21 mouse cellular contexts compared by ENCODE assay signal in genomic region chr15:28131546-28131945, GRCm38 (mm10).
DNase-seq lines count a peak whose midpoint lies in the region; TF ChIP-seq lines count a peak whose summit lies in the region.
"Had no signal": no experiment of that assay in that cellular context is flagged by ENCODE, and none has a peak within 500 bp of the region (broad histone marks: within the 10 kb centered on the region; RNA-seq: fewer than 3 reads in every experiment).

No protein-coding gene starts in this region.

- TF ChIP-seq POLR2A in myocyte (IDR thresholded peaks at IDR 0.05; ENCODE audit: insufficient read length, low read depth) = no peak

- 0 out of 2 replicates have a peak, but pooled peaks cover 7% of the 10 kb centered on the region for H3K4me1 ChIP-seq in heart, embryonic 10.5 days
- H3K4me1 ChIP-seq: forebrain, embryonic 10.5 days; forebrain, embryonic 12.5 days had no signal

- H3K79me2 ChIP-seq in myocyte (ENCODE audit: control insufficient read depth, insufficient read depth) = no peaks in the 10 kb centered on the region

- H3K4me2 ChIP-seq in myocyte (ENCODE audit: low read depth) = no peak overlapping the region
- H3K4me2 ChIP-seq: embryonic facial prominence, embryonic 13.5 days; embryonic facial prominence, embryonic 15.5 days; forebrain, embryonic 12.5 days had no signal

- H3ac ChIP-seq in myocyte (ENCODE audit: control insufficient read depth, insufficient read length) = no peak overlapping the region

- WGBS in heart, embryonic 10.5 days = 77% methylated on average over 4 of the region's 4 CpGs

- no peaks in the 10 kb centered on the region for H3K27me3 ChIP-seq in heart, embryonic 10.5 days (ENCODE audit: insufficient read depth, poor library complexity, severe bottlenecking)
- H3K27me3 ChIP-seq in myocyte (ENCODE audit: control insufficient read depth, insufficient read depth, insufficient read length) = no peaks in the 10 kb centered on the region
- H3K27me3 ChIP-seq: CH12.LX; embryonic facial prominence, embryonic 13.5 days; embryonic facial prominence, embryonic 15.5 days; forebrain, embryonic 12.5 days; Patski had no signal

- DNase-seq in adrenal gland, adult 8-10 months = peak; percentile 11
- no peak for DNase-seq in adrenal gland, postnatal 10 days
- peak; percentile 64 for DNase-seq in heart, embryonic 10.5 days (ENCODE audit: low spot score)
- no peak for DNase-seq in heart, postnatal 10 days
- no peak for DNase-seq in layer of hippocampus, adult 2 months (ENCODE audit: low spot score in 2 of 2)
- DNase-seq: adrenal gland, postnatal 36 days; cerebellum, adult 11-12 months; cerebellum, adult 2 months; cerebellum, adult 9-10 months; cerebellum, postnatal 10 days; cerebellum, postnatal 25 days; embryo, embryonic 11 days had no signal

- H3K27ac ChIP-seq in heart, embryonic 10.5 days = no peak overlapping the region
- no peak overlapping the region for H3K27ac ChIP-seq in layer of hippocampus, adult 2 months
- H3K27ac ChIP-seq: embryonic facial prominence, embryonic 13.5 days; embryonic facial prominence, embryonic 15.5 days; forebrain, embryonic 10.5 days; forebrain, embryonic 12.5 days had no signal

- no peak for TF ChIP-seq CTCF in layer of hippocampus, adult 2 months (conservative IDR thresholded peaks at IDR 0.05)

- intact Hi-C loops in heart, postnatal 10 days (cut with DNase I) = no loop called here

- no peaks in the 10 kb centered on the region for H3K9me3 ChIP-seq in heart, embryonic 10.5 days
- H3K9me3 ChIP-seq: embryonic facial prominence, embryonic 13.5 days; embryonic facial prominence, embryonic 15.5 days; forebrain, embryonic 10.5 days; forebrain, embryonic 12.5 days had no signal

- H3K4me3 ChIP-seq in heart, embryonic 10.5 days = no peak overlapping the region
- H3K4me3 ChIP-seq in myocyte = no peak overlapping the region
- no peak overlapping the region for H3K4me3 ChIP-seq in layer of hippocampus, adult 2 months
- H3K4me3 ChIP-seq: embryonic facial prominence, embryonic 13.5 days; embryonic facial prominence, embryonic 15.5 days; erythroblast, embryonic 14.5 days; forebrain, embryonic 10.5 days; forebrain, embryonic 12.5 days had no signal

- H3K36me3 ChIP-seq in heart, embryonic 10.5 days = no peaks in the 10 kb centered on the region
- H3K36me3 ChIP-seq in myocyte (ENCODE audit: control insufficient read depth, insufficient read depth) = no peaks in the 10 kb centered on the region
- H3K36me3 ChIP-seq: embryonic facial prominence, embryonic 13.5 days; embryonic facial prominence, embryonic 15.5 days; forebrain, embryonic 10.5 days; forebrain, embryonic 12.5 days; G1E had no signal

TF ChIP-seq in myocyte, 11 proteins besides CTCF, POLR2A, EP300 and RAD21:
- TF ChIP-seq MAX (IDR thresholded peaks at IDR 0.05; ENCODE audit: low read depth) (peak; percentile 31), E2F4 (IDR thresholded peaks at IDR 0.05; ENCODE audit: insufficient read depth) (no peak), MYOD1 (IDR thresholded peaks at IDR 0.05; ENCODE audit: control insufficient read depth in 1 of 3, insufficient read length in 2 of 3, low read depth in 2 of 3) (peak in 2 of 3 experiments; percentile 65 to 82), CEBPB (IDR thresholded peaks at IDR 0.05; ENCODE audit: insufficient read depth, poor library complexity, severe bottlenecking) (no peak), TCF12 (IDR thresholded peaks at IDR 0.05; ENCODE audit: insufficient read depth, poor library complexity, severe bottlenecking) (no peak), SRF (IDR thresholded peaks at IDR 0.05; ENCODE audit: control insufficient read depth, insufficient read length, low read depth) (no peak), MYOG (IDR thresholded peaks at IDR 0.05; ENCODE audit: control insufficient read depth in 1 of 3, insufficient read depth in 1 of 3, insufficient read length in 2 of 3, low read depth in 2 of 3) (peak in 2 of 3 experiments; percentile 12 to 39), USF1 (IDR thresholded peaks at IDR 0.05; ENCODE audit: low read depth) (peak; percentile 13), REST (IDR thresholded peaks at IDR 0.05; ENCODE audit: insufficient read depth, insufficient read length) (no peak), TCF3 (IDR thresholded peaks at IDR 0.05; ENCODE audit: insufficient read length, low read depth) (peak; percentile 26), POLR2AphosphoS2 (IDR thresholded peaks at IDR 0.05; ENCODE audit: insufficient read length, low read depth) (no peak)

Comparison
In these comparisons a context has a peak if more than half of its experiments do, and no peak if none do; other contexts are left out.
1. DNase-seq: peak in adrenal gland, adult 8-10 months (single experiment) and heart, embryonic 10.5 days (single experiment); none in adrenal gland, postnatal 10 days (single experiment), heart, postnatal 10 days (0 of 2) and layer of hippocampus, adult 2 months (0 of 2).